Mouse (Mus musculus) CH12.LX (cell line): ENCODE measurements around the gene Cdh4. TPM values are rescaled to one million over a fixed set of nuclear protein-coding genes. Genes with fewer than 3 reads are reported as not detected.

Experiments
- DNase-seq: peaks from one replicate; pipeline ENCODE4 v3.0.0-alpha.2; 2013; ENCODE audit errors: extremely low read depth
- H3K27ac ChIP-seq: 2 replicates; pipeline ENCODE4 v1.5.1; 2012; ENCODE audit warnings: low read depth, mild to moderate bottlenecking, control low read depth, moderate library complexity; ENCODE audit not compliant: insufficient read depth
- H3K27me3 ChIP-seq: replicated peaks from 2 replicates; pipeline ENCODE3; 2012; ENCODE audit warnings: inconsistent platforms
- H3K36me3 ChIP-seq, 2 experiments: replicated peaks in 1 of 2; 2 replicates each; pipeline versions ENCODE3 to v1.6.1; 2012; ENCODE audit warnings: inconsistent platforms in 1 of 2, low read length in 1 of 2, mild to moderate bottlenecking in 1 of 2, mixed read lengths in 1 of 2, moderate library complexity in 1 of 2; ENCODE audit not compliant: control insufficient read depth in 1 of 2, insufficient read depth in 1 of 2
- H3K4me1 ChIP-seq, 2 experiments: 2 replicates each; pipeline ENCODE4 v1.6.1; 2012; ENCODE audit warnings: inconsistent platforms in 1 of 2, moderate library complexity in 1 of 2; ENCODE audit not compliant: insufficient read depth in 2 of 2, control insufficient read depth in 1 of 2
- H3K4me2 ChIP-seq: 2 replicates; pipeline ENCODE4 v1.6.1; 2012; ENCODE audit warnings: low read depth, mild to moderate bottlenecking, control low read depth; ENCODE audit not compliant: poor library complexity, insufficient read depth, severe bottlenecking
- H3K4me3 ChIP-seq, 3 experiments: fragments of 150-350 bp in 1 of 3; sonication (generic) in 1 of 3; replicated peaks in 1 of 3; 2 replicates each; pipeline versions ENCODE3 to v1.5.1; 2011 to 2012; ENCODE audit warnings: low read depth in 2 of 3, low read length in 2 of 3, mild to moderate bottlenecking in 2 of 3, moderate library complexity in 2 of 3, control low read depth in 1 of 3, improper control_type of control experiment in 1 of 3, inconsistent platforms in 1 of 3, mixed read lengths in 1 of 3; ENCODE audit not compliant: poor library complexity in 1 of 3
- H3K79me2 ChIP-seq: replicated peaks from 2 replicates; pipeline ENCODE4 v1.6.1; 2012; ENCODE audit warnings: mild to moderate bottlenecking, moderate library complexity; ENCODE audit not compliant: control insufficient read depth, poor library complexity, insufficient read depth, severe bottlenecking; ENCODE audit errors: extremely low read depth
- H3K9ac ChIP-seq: 2 replicates; pipeline ENCODE4 v1.6.1; 2012; ENCODE audit warnings: low read depth, mild to moderate bottlenecking, control low read depth, moderate library complexity; ENCODE audit not compliant: insufficient read depth
- H3K9me3 ChIP-seq: replicated peaks from 2 replicates; pipeline ENCODE3; 2012; ENCODE audit warnings: low read length, inconsistent platforms, mixed read lengths
- BHLHE40 ChIP-seq: IDR thresholded peaks from 2 replicates; pipeline ENCODE4 v1.6.1; 2011; ENCODE audit warnings: mild to moderate bottlenecking, low read depth, low read length, improper control_type of control experiment
- CHD1 ChIP-seq: IDR thresholded peaks from 2 replicates; pipeline ENCODE4 v1.6.1; 2012; ENCODE audit warnings: low read depth, low read length, improper control_type of control experiment, inconsistent platforms
- CHD2 ChIP-seq: IDR thresholded peaks from 2 replicates; pipeline ENCODE4 v1.6.1; 2011; ENCODE audit warnings: low read length, improper control_type of control experiment
- CTCF ChIP-seq, 2 experiments: IDR thresholded peaks in 1 of 2; conservative IDR thresholded peaks in 1 of 2; 2 replicates each; pipeline ENCODE4 v1.5.1; 2011 to 2012; ENCODE audit warnings: low read depth in 2 of 2, low read length in 2 of 2, improper control_type of control experiment in 1 of 2, inconsistent platforms in 1 of 2, mild to moderate bottlenecking in 1 of 2, moderate library complexity in 1 of 2
- E2F4 ChIP-seq: IDR thresholded peaks from 2 replicates; pipeline ENCODE4 v1.6.1; 2011; ENCODE audit warnings: low read depth, low read length, improper control_type of control experiment; ENCODE audit not compliant: insufficient replicate concordance
- ELF1 ChIP-seq: IDR thresholded peaks from 2 replicates; pipeline ENCODE4 v1.6.1; 2014; ENCODE audit warnings: low read depth, mild to moderate bottlenecking, inconsistent platforms, low read length, improper control_type of control experiment
- ETS1 ChIP-seq: conservative IDR thresholded peaks from 2 replicates; pipeline ENCODE4 v1.6.1; 2012; ENCODE audit warnings: low read depth, mild to moderate bottlenecking, inconsistent platforms, low read length, improper control_type of control experiment, moderate library complexity
- GABPA ChIP-seq: IDR thresholded peaks from 2 replicates; pipeline ENCODE4 v1.6.1; 2012; ENCODE audit warnings: low read depth, low read length, improper control_type of control experiment, inconsistent platforms; ENCODE audit not compliant: insufficient replicate concordance
- IRF4 ChIP-seq: IDR thresholded peaks from 2 replicates; pipeline ENCODE4 v1.6.1; 2014; ENCODE audit warnings: low read depth, mild to moderate bottlenecking, inconsistent platforms, low read length, improper control_type of control experiment
- JUN ChIP-seq: IDR thresholded peaks from 2 replicates; pipeline ENCODE4 v1.6.1; 2011; ENCODE audit warnings: low read depth, mild to moderate bottlenecking, low read length, improper control_type of control experiment, moderate library complexity; ENCODE audit not compliant: insufficient read depth
- KAT2A ChIP-seq: IDR thresholded peaks from 2 replicates; pipeline ENCODE4 v1.6.1; 2012; ENCODE audit warnings: low read length, improper control_type of control experiment, inconsistent platforms; ENCODE audit not compliant: insufficient replicate concordance
- MAFK ChIP-seq: IDR thresholded peaks from 2 replicates; pipeline ENCODE4 v1.6.1; 2011; ENCODE audit warnings: low read length, improper control_type of control experiment; ENCODE audit not compliant: insufficient replicate concordance
- MAZ ChIP-seq: IDR thresholded peaks from 2 replicates; pipeline ENCODE4 v1.6.1; 2012; ENCODE audit warnings: low read depth, mild to moderate bottlenecking, inconsistent platforms, low read length, improper control_type of control experiment, moderate library complexity
- MXI1 ChIP-seq: IDR thresholded peaks from 2 replicates; pipeline ENCODE4 v1.6.1; 2011; ENCODE audit warnings: mild to moderate bottlenecking, low read depth, low read length, improper control_type of control experiment
- MYC ChIP-seq: IDR thresholded peaks from 2 replicates; pipeline ENCODE4 v1.6.1; 2011; ENCODE audit warnings: low read depth, mild to moderate bottlenecking, improper control_type of control experiment, low read length
- NELFE ChIP-seq: IDR thresholded peaks from 2 replicates; pipeline ENCODE4 v1.6.1; 2011; ENCODE audit warnings: low read depth, low read length, improper control_type of control experiment
- NRF1 ChIP-seq: IDR thresholded peaks from 2 replicates; pipeline ENCODE4 v1.6.1; 2014; ENCODE audit warnings: low read depth, mild to moderate bottlenecking, inconsistent platforms, low read length, improper control_type of control experiment, moderate library complexity
- PAX5 ChIP-seq: IDR thresholded peaks from 2 replicates; pipeline ENCODE4 v1.6.1; 2012; ENCODE audit warnings: low read length, inconsistent platforms, mixed read lengths
- POLR2AphosphoS2 ChIP-seq: IDR thresholded peaks from 2 replicates; pipeline ENCODE4 v1.6.1; 2011; ENCODE audit warnings: low read depth, low read length, improper control_type of control experiment
- RAD21 ChIP-seq: IDR thresholded peaks from 2 replicates; pipeline ENCODE4 v1.6.1; 2011; ENCODE audit warnings: low read depth, mild to moderate bottlenecking, low read length, improper control_type of control experiment, moderate library complexity
- RCOR1 ChIP-seq: conservative IDR thresholded peaks from 2 replicates; pipeline ENCODE4 v1.6.1; 2012; ENCODE audit warnings: low read depth, mild to moderate bottlenecking, inconsistent platforms, low read length, improper control_type of control experiment
- SMC3 ChIP-seq: IDR thresholded peaks from 2 replicates; pipeline ENCODE4 v1.6.1; 2011; ENCODE audit warnings: low read depth, low read length, improper control_type of control experiment
- TBP ChIP-seq: conservative IDR thresholded peaks from 2 replicates; pipeline ENCODE4 v1.6.1; 2011; ENCODE audit warnings: low read depth, low read length, improper control_type of control experiment
- TCF12 ChIP-seq: IDR thresholded peaks from 2 replicates; pipeline ENCODE4 v1.6.1; 2014; ENCODE audit warnings: low read depth, mild to moderate bottlenecking, inconsistent platforms, low read length, improper control_type of control experiment
- USF1 ChIP-seq: IDR thresholded peaks from 2 replicates; pipeline ENCODE4 v1.6.1; 2014; ENCODE audit warnings: low read depth, mild to moderate bottlenecking, inconsistent platforms, low read length, improper control_type of control experiment
- USF2 ChIP-seq: conservative IDR thresholded peaks from 2 replicates; pipeline ENCODE4 v1.6.1; 2011; ENCODE audit warnings: low read depth, low read length, improper control_type of control experiment
- ZC3H11A ChIP-seq: IDR thresholded peaks from 2 replicates; pipeline ENCODE4 v1.6.1; 2012; ENCODE audit warnings: low read depth, mild to moderate bottlenecking, inconsistent platforms, low read length, improper control_type of control experiment
- ZMIZ1 ChIP-seq: IDR thresholded peaks from 2 replicates; pipeline ENCODE4 v1.6.1; 2012; ENCODE audit warnings: low read depth, mild to moderate bottlenecking, inconsistent platforms, low read length, improper control_type of control experiment
- ZNF384 ChIP-seq: IDR thresholded peaks from 2 replicates; pipeline ENCODE4 v1.6.1; 2012; ENCODE audit warnings: low read depth, low read length, improper control_type of control experiment, inconsistent platforms
- dilution Hi-C: fragments of 300-500 bp; cut with MboI; formaldehyde crosslinking; loops from 2 replicates; pipeline ENCODE4 v1.14.3; 2020; ENCODE audit warnings: low sequenced_read_pairs; ENCODE audit not compliant: extremely low pct_unique_long_range_greater_than_20kb, extremely low pct_ligation_motif_present
- in situ Hi-C: fragments of 300-500 bp; cut with MboI; formaldehyde crosslinking; loops from 3 replicates; pipeline ENCODE4 v1.14.3; 2019; ENCODE audit warnings: low sequenced_read_pairs, low pct_ligation_motif_present, low pct_unique_long_range_greater_than_20kb, mixed read lengths
- polyA plus RNA-seq: library from polyadenylated mRNA; unstranded; fragments of >175 nt; gene quantifications from 2 replicates; pipeline ENCODE4 v1.2.1, GENCODE M21; 2012; ENCODE audit warnings: low read depth; ENCODE audit not compliant: insufficient read length
- total RNA-seq, 2 experiments: library from RNA; depleted of rRNA; stranded (reverse); fragments of 300-350 nt in 1 of 2; fragments of >200 nt in 1 of 2; gene quantifications; 2 replicates each; pipeline ENCODE4 v1.2.3; 2012 to 2014

Cdh4 gene
- total and polyA plus RNA-seq, 3 experiments: not detected

DNA sequence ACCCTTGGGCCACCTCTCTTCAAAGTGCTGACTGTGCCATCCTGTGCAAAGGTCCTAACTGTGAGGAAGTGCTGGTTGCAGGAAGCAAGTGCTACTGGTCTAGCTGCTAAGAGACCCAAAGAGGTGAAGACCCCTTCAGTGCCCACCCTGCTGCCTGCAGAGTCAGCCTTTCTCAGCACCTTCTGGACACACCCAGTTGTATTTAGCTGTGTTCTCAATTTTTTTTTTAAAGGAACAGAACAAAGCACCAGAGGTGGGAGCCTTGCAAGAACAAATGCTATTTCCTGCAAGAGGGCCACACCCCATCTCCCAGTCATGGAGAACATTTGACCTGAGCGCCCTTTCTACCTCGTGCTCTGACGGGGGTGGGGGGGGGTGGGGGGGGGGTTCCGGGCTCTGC, 138.2 kb downstream of the Cdh4 start:
- H3K27ac ChIP-seq: no peak overlapping the region
- no peak overlapping the region for H3K4me3 ChIP-seq
- H3K36me3 ChIP-seq: no peaks in the 10 kb centered on the region
- DNase-seq: no peak
- no peaks in the 10 kb centered on the region for H3K4me1 ChIP-seq
- H3K9me3 ChIP-seq: peaks cover 43% of the 10 kb centered on the region
- no peaks in the 10 kb centered on the region for H3K79me2 ChIP-seq
- dilution Hi-C loops: no loop called here
- in situ Hi-C loops: no loop called here
- peaks cover 3% of the 10 kb centered on the region for H3K27me3 ChIP-seq
- TF ChIP-seq ELF1 (no peak), ZC3H11A (no peak), JUN (no peak), NELFE (no peak), USF1 (no peak), ZNF384 (no peak), BHLHE40 (no peak), RCOR1 (no peak), USF2 (no peak), MXI1 (no peak), RAD21 (no peak), POLR2AphosphoS2 (no peak), E2F4 (no peak), MYC (no peak), PAX5 (no peak), IRF4 (no peak), SMC3 (no peak), TCF12 (no peak), ETS1 (no peak), CHD1 (no peak)
- no peak overlapping the region for H3K4me2 ChIP-seq
- H3K9ac ChIP-seq: no peak overlapping the region

DNA sequence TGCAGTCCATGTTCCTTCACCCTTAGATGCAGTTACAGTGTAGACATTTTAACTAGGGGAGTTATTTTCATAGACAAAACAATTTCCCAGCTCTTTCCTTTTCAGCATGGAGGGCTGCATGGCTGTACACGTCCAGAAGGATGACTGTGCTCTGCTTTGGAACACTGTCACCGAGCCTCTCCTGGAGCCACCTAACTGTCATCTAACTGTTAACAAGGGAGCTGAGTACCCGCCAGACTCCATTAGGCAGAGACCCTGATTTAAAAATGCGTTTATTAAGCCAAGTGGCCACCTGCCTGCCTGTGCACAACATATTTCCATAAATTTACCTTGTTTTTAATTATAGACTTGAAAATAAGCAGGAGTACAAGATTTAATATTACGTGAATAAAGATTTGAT, 138.8 kb downstream of the Cdh4 start:
- Histone ChIP-seq H3K27ac (no peak overlapping the region), H3K4me2 (no peak overlapping the region), H3K9me3 (peaks cover 38% of the 10 kb centered on the region), H3K27me3 (peaks cover 4% of the 10 kb centered on the region), H3K79me2 (no peaks in the 10 kb centered on the region), H3K36me3 (no peaks in the 10 kb centered on the region), H3K9ac (no peak overlapping the region), H3K4me3 (no peak overlapping the region), H3K4me1 (no peaks in the 10 kb centered on the region)
- TF ChIP-seq KAT2A: no peak
- TF ChIP-seq CTCF (conservative IDR thresholded peaks at IDR 0.05 in 1 of 2, IDR thresholded peaks at IDR 0.05 in 1 of 2; ENCODE audit: low read depth in 2 of 2, low read length in 2 of 2): no peak
- TF ChIP-seq NRF1: no peak
- no peak for TF ChIP-seq RCOR1
- no peak for TF ChIP-seq USF2
- TF ChIP-seq ZMIZ1: no peak
- TF ChIP-seq GABPA: no peak
- TF ChIP-seq NELFE: no peak
- no peak for TF ChIP-seq MXI1
- no peak for TF ChIP-seq MAFK
- TF ChIP-seq JUN: no peak
- TF ChIP-seq TBP: no peak
- no peak for TF ChIP-seq MAZ
- no peak for TF ChIP-seq CHD2
- TF ChIP-seq IRF4: no peak
- no peak for TF ChIP-seq USF1
- in situ Hi-C loops (no loop called here), dilution Hi-C loops (no loop called here)
- DNase-seq: no peak
